Mouse (Mus musculus) brain, adult 2 months (tissue): ENCODE data around the gene Prm2.
"Not testable (repeated sequence)": the region's sequence is repeated elsewhere in the genome, so short reads cannot be mapped to it uniquely, and the experiment has no call there.

ENCODE experiments used
- DNase-seq: peaks from one replicate; pipeline ENCODE4 v3.0.0; 2011; ENCODE audit warnings: low read depth, low spot score

Gene Prm2

DNA sequence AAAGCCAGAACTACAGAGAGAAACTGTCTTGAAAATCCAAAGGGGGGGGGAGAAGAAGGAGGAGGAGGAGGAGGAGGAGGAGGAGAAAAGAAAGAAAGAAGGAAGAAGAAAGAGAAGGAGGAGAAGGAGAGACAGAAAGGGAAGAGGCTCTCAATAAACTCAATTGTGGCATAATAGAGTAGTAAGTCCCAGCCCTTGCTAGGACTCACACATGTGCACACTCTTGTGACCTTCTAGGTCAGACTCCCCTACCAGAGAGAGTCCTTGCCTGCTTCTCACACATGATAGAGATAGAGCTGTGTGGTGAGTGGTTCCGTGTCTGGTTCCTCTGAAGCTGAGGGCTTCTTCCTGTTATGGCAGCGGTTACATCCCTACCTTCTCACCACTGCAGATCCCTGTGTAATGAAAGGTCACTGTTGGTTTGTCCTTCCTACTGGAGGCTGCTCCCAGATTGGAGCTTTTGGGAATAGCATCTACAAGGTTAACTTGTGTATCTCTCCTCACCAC, 17.0 kb upstream of the Prm2 start, which contains the start of gene Gm11172:
TSS of gene Gm11172 (plus strand) at position 51 of the 507 bp plus-strand sequence.
- no peak for DNase-seq

DNA sequence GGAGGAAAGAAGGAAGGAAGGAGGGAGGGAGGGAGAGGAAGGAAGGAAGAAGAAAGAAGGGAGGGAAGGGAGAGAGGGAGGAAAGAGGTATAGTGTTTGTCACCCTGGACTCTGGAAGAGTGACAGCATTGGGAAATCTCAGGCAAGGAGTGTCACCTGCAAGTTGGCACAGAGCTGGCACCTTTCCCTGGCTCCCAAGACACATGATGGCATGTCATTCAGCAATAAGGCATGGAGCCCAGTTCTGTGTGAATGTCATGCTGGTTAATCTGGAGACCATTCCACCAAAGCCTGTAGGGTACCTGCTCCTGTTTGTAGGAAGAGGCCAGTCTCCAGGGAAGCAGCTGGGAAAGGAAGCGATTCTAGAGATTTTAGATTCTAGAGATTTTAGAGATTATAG, 14.4 kb upstream of the Prm2 start:
- peak; percentile 24 for DNase-seq

DNA sequence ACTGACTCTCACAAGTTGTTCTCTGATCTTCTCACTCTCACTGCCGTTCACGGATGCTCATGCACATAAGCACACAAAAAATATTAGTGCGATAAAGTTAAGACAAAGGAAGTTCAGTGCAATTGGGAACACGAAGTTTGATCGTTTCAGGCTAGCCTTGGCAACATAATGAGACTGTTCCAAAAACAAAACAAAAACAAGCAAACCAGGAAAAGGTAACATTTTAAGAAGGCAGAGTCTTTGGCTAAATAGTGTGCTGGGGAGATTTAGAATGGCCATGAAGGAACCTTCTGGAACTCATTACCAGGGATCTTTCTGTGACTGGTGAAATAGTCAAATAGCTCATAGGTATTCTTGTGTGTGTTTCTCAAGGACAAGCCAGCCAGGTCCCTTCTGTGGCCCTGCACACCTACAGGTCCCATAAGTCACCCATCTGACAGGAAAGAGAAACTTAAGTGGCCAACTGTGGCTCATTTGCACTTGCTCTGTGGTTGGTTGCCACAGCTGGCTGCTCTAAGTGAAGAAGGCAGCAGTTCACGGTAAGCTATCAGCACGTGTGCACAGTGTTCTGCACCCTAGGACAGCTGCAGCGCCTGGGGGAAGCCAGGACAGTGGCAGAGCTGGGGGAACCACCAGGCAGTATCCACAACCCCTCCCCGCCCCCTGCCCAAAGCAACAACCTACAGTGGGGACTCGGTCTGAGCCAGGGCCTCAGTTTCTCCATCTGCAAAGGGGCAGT, 10.0 kb upstream of the Prm2 start, which contains the start of gene Prm1:
TSS of gene Prm1 (minus strand) at position 51 of the 739 bp plus-strand sequence.
- no peak for DNase-seq

DNA sequence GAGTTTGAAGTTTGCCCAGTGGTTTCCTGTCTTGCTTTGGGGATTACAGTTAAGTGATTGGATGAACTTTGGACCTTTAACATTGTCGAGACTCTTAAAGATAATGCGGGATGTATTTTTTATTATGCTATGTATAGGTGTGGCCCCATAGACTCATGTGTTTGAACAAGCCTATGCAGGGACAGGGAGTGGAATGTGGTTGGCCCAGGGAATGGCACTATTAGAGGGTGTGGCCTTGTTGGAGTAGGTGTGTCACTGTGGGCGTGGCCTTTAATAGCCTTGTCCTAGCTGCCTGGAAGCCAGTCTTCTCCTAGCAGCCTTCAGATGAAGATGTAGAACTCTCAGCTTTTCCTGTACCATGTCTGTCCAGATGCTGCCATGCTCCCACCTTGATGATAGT, 6.5 kb upstream of the Prm2 start:
- DNase-seq = not testable (repeated sequence)

DNA sequence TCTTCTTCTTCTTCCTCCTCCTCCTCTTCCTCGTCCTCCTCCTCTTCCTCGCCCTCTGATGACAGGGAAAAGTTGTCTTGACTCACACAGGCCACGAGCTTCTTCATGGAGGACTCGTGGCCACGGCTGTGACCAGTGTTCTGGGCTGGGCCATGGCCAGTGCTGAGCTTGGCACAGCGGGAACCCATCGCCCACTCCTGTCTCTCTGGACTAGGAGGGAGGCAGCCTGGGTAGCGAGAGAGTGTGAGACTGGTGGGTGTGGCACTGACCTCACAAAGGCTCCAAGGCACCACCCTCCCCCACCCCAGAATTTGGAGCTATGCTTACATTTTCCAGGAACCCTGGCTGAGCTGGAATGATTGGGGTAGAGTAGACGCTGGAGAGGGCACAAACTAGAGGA, 5.2 kb downstream of the Prm2 start, which contains the start of gene Prm3:
TSS of gene Prm3 (minus strand) at position 213 of the 400 bp plus-strand sequence.
- no peak for DNase-seq

DNA sequence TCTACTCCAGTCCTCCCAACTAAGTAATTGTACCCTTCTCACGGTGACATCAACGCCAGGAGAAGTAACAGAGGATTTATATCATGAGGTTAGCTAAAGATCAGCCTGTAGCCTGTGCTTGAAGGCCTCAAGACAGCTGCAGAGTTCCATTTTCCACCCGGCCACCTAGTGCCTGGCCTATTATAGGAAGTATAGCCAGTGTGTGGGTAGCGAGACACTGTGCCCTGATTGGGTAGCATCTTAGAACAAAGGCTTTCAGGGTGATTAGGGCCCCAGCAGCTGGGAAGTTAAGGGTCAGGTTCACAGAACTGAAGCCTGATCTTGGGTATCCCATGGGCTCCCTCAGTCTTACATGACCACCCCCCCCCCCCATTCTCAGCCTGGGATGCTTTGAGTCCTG, 7.1 kb downstream of the Prm2 start:
- DNase-seq = no peak

DNA sequence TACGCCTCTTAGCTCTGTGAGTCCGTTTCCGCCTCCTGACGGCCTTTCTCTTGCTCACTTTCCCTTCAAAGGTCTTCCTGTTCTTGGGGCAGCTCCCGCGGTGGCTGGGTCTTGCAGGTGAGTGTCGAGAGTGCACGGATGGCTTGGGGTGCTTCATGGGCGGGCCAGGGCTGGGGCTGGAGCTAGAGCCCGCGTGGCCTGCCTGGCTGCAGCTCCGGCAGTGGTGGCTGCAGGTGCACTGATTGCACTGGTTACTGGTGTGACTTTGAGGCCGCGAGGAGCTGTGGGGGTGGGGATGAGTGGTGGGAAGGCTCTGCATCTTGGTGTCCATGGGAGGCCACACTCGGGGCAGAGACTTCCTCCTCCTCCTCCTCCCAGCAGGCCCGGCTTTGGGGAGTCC, 7.7 kb downstream of the Prm2 start, which contains the start of gene Tnp2:
TSS of gene Tnp2 (minus strand) at position 390 of the 400 bp plus-strand sequence.
- DNase-seq = no peak

DNA sequence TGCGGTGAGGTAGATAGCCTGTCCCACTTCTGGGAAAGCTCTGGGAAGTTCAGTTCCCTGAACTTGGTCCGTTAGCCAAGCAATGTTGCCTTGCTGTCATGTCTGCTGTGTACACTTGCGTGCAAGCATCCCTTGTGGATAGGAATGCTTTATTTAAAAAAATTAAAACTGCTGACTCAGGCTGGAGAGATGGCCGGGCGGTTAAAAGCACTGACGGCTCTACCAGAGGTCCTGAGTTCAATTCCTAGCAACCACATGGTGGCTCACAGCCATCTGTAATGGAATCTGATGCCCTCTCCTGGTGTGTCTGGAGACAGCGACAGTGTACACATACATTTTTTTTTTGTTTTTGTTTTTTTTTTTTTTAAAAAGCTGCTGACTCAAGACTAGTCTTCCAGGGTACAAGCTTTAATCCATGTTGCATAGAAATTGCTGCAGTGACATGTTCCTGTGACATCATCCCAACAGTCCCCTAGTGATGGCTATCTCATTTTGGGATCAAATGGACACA, 8.3 kb downstream of the Prm2 start:
- DNase-seq = no peak

DNA sequence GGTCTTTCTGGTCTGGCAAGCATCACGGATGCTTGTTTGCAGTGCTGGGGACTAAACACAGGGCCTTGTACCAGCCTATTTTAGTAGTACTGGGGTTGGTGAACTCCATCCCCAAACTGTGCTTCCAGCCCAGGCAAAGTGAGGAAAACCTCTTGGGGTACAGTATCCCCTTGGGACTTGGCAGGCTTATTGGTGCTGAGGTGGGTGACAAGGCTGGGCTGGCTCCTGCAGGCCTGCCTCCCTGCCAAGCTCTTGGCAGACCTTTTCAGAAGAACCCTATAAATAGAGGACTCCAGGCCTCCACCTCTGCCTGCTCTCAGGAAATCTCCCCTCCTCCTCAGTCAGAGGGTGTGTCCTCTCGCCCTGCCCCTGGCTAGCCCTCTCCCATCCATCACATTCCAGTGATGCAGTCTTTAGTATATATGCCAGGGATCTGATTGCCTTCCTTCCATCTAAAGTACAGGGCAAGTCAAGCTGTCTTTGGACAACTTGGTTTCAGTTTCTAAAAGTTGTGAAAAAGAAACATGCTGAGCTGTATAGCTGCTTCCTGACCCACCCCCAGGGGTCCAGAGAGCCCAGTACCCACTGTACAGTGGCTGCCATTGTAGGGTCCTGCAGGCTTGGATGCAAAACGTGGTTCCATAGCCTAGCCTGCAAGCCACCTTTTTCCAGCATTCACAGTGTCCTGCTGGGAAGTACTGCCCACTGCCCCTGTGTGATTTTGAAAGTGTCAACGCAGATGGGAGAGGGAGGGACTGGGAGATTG, 9.0 kb downstream of the Prm2 start:
- no peak for DNase-seq

DNA sequence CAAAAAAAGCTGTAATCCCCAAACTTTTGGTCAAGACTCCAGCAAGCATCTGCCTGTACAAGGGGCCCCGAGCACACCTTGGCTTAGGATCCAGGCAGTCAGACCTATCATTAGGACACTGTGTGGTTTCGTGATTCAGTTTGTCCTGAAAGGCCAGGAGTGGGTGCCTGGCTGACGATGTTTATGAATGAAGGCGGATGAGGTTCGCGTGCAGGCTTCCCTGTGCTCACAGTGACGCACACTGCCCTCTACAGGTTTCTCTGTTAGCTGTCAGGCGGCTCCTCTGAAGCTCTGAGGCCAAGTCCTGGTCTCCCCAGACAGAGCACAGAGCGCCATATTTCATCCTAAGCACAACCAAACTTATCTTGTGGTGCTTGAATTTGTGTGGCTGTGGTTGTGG, 9.6 kb downstream of the Prm2 start:
- peak; percentile 96 for DNase-seq

DNA sequence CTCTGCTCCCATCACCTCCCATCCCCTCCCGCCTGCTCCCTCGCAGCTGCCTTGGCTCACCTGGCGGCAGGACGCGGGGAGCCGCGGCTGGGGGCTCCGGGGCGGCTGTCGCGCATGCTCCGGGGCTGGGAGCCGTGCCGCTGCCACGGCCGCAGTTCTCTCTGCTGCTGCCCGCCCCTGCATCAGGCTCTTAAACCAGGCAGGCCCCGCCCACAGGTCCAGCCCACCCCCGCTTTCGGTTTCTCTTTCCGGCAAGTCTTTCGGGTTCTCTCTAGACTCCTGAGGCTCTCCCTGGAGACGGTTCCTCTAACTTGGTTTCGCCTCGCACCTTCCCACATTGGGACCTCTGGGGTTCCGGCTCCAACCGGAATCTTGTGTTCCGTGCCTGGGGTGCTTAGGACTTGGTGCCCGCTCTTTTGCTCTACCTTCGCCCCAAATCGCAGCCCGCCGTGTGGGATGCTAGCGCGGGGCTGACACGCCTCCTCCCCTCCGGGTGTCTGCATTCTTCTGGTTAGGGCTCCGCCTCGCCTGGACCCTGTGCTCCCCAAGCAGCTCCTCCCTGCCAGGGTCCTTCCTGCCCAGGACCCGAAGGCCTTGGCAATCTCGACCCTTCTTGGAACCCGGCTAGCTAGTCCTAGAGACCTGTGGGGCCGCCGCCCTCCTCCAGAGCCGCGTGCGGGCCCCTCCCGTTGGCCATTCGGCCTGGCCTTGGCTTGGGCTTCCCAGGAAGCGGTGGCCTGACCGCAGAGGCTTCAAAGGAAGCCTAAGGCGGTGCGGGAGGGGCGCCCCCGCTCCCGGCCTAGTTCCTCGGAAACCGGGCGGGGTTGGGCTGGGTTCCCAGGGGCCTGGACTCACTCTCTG, 10.3 kb downstream of the Prm2 start, which contains the start of gene Socs1:
TSS of gene Socs1 (minus strand) at position 166 of the 861 bp plus-strand sequence.
- peak; percentile 93 for DNase-seq

DNA sequence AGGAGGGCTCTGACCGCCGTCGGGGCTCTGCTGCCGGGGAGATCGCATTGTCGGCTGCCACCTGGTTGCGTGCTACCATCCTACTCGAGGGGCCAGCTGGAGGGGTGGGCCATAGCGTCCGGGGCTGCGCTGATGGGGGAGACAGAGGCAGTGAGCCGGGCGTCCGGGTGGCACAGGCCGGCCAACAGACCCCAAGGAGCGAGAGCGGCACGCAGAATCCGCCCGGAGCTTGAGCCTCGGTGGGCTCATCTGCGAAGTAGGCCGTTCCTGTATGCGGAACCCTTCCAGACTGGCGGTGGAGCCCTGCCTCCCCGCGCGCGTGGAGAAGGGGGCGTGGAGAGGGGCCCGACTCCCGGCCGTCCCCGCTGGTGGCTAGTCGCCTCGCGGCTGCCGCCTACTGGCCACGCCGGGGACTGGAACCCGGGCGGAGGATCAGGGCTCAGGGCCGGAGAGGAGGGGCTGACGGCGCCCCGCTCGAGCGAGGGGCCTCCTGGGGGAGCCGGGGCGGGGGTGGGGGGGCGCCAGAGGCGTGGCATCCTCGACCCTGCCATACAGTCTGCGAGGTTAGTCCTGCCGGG, 11.1 kb downstream of the Prm2 start:
- peak; percentile 79 for DNase-seq

DNA sequence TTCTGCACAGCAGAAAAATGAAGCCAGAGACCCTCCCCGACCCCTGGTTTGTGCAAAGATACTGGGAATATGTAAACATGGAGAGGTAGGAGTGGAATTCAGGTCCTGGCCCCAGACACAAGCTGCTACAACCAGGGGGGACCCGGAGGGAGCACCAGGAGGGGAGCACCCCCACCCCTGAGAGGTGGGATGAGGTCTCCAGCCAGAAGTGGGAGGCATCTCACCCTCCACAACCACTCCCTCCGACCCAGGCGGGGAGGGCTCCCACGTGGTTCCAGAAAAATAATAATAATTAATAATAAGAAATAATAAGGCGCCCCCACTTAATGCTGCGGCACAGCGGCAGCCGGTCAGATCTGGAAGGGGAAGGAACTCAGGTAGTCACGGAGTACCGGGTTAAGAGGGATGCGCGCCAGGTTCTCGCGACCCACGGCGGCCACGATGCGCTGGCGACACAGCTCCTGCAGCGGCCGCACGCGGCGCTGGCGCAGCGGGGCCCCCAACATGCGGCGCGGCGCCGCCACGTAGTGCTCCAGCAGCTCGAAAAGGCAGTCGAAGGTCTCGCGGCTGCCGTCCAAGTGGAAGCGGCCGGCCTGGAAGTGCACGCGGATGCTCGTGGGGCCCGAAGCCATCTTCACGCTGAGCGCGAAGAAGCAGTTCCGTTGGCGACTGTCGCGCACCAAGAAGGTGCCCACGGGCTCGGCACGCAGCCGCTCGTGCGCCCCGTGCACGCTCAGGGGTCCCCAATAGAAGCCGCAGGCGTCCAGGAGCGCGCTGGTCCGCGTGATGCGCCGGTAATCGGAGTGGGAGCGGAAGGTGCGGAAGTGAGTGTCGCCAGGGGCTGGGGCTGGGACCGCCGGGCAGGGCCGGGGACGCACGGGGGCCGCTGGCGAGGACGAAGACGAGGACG, 11.8 kb downstream of the Prm2 start:
- peak; percentile 46 for DNase-seq

DNA sequence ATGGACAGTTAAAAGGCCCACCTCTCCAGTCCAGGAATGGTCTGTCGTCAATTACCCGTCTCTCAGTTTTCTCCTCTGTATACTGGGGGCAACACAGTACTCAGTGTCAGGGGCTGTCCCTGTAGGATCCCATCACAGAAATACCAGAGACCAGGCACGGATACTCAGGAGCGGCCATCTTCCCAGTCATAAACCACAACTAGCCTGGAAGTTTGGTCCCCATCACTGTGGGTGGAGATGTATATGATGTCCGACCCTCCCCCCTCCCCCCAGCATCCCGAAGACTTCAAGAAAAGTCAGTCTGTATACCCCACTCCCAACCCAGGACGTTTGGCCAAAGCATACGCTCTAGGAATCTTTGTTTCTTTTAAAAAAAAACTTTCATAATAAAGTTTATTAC, 12.5 kb downstream of the Prm2 start:
- DNase-seq = no peak

DNA sequence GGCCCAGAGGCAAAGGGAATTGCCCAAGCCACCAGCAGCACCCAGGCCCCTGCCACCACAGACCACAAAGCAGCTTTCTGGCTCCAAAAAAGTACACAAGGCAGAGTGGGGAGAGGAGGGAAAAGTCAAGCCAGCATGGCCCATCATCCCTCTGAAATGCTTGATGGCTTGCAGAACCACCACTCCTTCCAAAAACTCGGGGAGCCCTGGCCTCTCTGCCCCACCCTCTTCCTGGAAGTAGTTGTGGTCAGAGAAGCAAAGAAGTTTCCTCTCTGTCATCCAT, 12.8 kb downstream of the Prm2 start:
- DNase-seq = no peak

DNA sequence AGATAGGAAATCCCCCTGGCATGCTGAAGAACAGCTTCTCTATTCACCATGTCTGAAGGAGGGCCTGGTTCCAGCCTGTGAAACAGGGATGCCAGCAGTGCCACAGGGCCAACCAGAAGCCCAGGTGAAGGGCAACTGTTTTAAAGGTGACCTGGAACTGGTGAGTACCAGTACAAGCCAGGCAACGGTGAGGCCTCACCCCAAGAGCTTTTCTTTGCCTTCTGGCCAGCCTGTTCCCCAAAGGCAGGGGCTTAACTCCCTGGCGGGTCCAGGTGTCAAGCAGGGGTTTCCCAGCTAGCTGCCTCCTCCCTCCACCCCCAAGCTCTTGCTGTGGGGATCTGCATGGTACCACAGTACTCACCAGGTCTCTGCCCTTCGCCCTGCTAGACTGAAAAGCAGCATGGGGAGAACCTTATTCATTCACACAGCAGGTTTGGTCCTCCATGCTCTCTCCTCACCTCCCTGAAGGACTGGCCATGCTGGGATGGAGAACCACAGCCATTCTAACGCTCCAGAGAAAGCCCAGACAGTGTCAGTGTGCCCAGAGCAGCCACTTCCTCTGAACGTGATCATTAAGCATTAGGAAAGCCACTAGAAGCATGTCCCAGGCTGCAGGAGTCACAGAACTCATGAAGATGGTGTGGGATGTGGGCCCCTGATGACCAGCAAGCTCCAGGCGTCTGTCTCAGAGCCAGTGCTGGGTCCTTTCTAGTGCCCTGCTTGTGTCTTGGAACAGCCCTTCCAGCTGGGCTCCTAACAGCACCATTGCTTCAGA, 13.4 kb downstream of the Prm2 start:
- no peak for DNase-seq

DNA sequence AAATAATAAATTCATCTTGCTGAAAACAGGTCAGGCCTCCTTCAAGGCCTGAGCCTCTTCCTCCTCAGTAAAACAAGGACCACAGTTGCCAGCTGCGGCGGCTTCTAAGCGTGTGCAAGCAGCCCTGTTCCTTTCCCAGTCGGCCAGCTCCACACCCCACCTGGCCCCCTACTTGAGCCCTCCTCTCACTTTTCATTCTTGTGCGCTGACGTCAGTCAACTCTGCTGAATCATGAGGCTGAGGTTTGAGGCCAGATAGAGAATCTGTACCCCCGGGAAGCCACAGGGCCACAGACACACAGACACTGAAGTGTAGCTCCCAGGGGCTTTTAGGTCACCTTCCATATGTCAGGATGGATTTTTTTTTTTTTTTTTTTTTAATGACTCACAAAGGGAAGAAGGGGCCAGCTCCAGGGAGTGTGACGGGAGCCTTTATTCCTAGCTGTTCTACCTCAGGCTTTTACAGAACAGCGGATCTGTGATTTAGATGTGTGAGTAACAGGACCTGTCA, 14.0 kb downstream of the Prm2 start:
- DNase-seq = no peak

DNA sequence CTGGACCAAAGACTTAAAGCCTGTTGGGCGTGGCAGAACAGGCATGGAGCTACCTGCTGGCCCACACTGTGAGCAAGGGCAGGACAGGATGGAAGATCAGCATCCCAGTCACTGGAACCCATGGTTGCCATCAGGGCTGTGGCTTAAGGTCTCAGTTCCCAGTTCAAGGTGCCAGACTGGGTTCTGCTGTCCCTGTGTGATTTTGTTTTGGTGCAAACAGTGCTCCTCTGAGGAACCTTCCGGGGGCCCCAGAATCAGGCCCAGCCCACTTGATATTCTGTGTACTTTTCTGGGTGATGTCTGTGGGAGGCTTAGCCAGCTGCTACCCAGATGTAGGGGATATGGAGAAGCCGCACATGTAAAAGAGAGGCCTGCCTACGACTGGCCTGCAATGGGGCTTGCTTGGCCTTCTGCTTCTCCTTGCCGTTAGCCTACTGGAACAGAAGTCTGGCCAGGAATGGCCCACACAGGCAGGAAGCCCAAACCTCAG, 15.3 kb downstream of the Prm2 start:
- no peak for DNase-seq

DNA sequence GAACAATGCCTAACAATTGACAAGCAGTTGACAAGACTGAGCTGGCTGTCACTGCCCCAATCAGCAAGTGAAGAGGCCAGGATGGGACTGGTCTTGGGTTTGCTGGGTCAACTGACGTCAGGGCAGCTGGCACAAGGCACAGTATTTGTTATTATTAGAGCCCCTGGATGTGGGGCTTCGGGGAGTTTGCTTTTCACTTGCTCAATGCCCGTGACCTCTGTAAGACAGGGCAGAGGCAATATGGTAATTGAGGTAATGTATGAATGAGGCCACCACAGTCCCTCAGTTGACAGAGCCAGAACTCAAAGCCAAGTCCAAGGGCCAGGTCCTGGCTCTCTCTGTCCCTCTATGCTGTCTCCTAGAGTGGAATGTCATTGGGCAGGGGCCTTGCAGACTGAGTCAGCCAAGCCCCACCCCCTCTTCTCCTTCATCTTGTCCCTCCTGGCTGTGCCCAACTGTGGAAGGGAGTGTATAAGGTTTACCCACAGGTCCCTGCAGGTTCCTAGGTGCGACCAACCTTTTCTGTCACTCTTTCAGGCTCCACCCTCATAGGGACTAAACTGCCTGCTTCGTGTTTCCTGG, 18.3 kb downstream of the Prm2 start:
- no peak for DNase-seq
